Mouse (Mus musculus) brain, adult 10 weeks (tissue): Measurements from ENCODE around the gene Eif4e3. TPM values are rescaled to one million over a fixed set of nuclear protein-coding genes. Genes with fewer than 3 reads are reported as not detected.

Experiments
- polyA plus RNA-seq: library from polyadenylated mRNA; stranded (reverse); fragments of 350-450 nt; fragmentation: Illumina TruSeq; extraction: RNeasy Lipid Tissue Mini Kit (QIAGEN cat#74804); gene quantifications from one replicate; pipeline ENCODE4 v1.2.3, GENCODE M21; 2015; ENCODE audit warnings: low read depth, low replicate concordance

Eif4e3 gene
- polyA plus RNA-seq, result 13.5 TPM

DNA sequence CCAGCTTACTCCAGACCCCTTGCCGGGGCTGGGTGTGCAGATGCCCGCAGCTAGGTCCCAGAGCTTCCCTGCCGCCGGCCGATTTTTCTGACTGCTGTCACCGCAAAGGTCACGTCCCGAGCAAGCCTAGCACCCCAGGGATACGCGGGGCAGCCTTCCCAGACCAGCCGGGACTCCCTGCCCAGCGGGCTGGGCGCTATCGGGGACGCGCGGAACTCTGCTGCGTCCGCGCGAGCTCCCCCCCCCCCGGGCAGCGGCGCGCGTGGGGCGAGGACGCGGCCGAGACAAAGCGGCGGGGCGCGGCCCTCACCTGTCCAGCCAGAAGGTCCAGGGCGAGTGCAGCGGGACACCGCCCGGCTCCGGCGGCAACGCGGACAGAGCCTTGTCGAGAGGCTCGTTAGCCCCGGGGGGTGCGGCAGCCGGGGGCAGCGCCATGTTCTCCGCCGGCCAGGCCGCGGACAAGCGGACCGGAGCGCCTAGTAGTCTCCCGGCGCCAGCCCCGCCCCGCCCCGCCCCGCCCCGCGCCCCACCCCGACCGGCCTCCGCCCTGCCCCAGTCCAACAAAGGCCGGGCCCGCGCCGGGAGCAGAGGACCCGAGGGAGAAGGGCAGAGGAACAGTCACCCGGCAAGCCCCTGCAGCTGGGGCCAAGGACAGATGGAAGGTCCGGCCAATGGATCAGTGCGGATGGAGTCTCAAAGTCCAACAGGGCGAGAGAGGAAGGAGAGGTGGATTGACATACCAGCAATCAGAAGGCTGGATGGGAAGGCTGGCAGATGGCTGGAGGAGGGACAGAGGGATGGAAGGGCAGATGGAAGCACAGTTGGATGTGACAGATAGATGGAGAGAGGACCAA lies at the start of gene Eif4e3, which contains the start of gene Gm20696:
Eif4e3 (minus strand) TSS at position 454 of the 854 bp plus-strand sequence.
Gm20696 (minus strand) TSS at position 480 of the 854 bp plus-strand sequence.

DNA sequence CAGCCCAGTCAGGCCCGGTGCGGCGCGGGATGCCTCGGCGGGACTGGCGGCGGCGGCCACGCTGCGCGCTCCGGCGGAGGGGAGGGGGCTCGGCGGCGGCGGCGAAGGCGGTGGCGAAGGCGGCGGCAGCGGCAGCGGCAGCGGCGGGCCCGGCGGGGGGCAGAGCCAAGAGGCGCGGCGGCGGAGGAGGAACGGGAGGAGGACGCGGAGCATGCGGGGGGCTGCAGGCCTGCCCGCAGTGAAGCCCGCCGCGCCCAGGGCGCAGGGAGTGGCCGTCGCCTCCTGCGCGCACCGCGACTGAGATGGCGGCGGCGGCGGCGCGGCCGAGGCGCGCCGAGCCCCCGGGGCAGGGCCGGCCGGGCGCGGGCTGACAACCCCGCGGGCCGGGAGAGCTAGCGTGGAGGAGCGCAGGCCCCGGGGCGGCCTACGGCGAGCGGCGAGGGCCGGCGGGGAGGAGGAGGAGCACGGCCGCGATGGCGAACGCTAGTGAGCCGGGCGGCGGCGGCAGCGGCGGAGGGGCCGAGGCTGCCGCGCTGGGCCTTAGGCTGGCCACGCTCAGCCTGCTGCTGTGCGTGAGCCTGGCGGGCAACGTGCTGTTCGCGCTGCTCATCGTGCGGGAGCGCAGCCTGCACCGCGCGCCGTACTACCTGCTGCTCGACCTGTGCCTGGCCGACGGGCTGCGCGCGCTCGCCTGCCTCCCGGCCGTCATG lies 25.8 kb upstream of the Eif4e3 start, which contains the start of gene Gpr27:
Gpr27 (plus strand) TSS at position 474 of the 710 bp plus-strand sequence.

Other genes starting within 250 kb of the Eif4e3 start
- 59.6 TPM for gene Foxp1, start 144.1 kb downstream of the Eif4e3 start, polyA plus RNA-seq
- 0.82 TPM for gene Gm20696, start within 50 bp of the Eif4e3 start, polyA plus RNA-seq
- gene Gpr27, start 25.9 kb upstream of the Eif4e3 start, polyA plus RNA-seq, result 25.1 TPM
- not detected for gene Prok2, start 59.6 kb upstream of the Eif4e3 start, polyA plus RNA-seq